Mouse (Mus musculus): ENCODE results near the gene Ccdc33. TPM values are rescaled to one million over a fixed set of nuclear protein-coding genes. Genes with fewer than 3 reads are reported as not detected.
A peak's percentile ranks its signal among the peaks of the same experiment; 100 is the strongest.

Gene Ccdc33
- total and polyA plus RNA-seq, 3 experiments, result 0.21 to 1.0 TPM; not detected in 1

GRCm38 (mm10) chr9:58087277-58087998 is 31.2 kb downstream of the Ccdc33 start (continued):
- TF ChIP-seq GABPA (IDR thresholded peaks at IDR 0.05; ENCODE audit: insufficient replicate concordance, low read depth, low read length) (no peak), ZC3H11A (IDR thresholded peaks at IDR 0.05; ENCODE audit: low read depth, low read length) (no peak), POLR2A (IDR thresholded peaks at IDR 0.05; ENCODE audit: low read depth, low read length) (no peak), TCF12 (IDR thresholded peaks at IDR 0.05; ENCODE audit: low read depth, low read length) (no peak), RAD21 (IDR thresholded peaks at IDR 0.05; ENCODE audit: low read depth, low read length) (peak; percentile 6; the same call in 1 of the 2 replicates)

DNA sequence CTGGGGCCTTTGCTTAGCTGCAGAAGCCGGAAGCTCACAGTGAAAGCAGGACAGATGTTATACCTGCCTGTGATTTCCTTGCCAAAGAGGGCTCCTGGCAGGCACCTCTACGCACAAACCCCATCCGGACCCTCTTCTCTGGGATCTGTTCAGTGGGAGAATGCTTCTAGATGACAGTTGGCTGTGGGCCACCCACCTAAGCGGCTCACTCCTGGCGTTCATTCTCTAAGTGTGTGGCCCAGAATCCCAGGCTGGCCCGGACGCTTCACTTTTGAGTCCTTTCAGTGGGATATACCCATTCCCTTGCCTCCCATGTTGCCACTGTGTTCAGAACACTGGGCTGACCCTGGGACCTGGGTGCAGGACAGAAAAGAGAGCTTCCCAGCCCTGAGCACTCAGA is 31.8 kb downstream of the Ccdc33 start:
- peaks cover 15% of the 10 kb centered on the region for H3K27me3 ChIP-seq (replicated peaks)
- no peaks in the 10 kb centered on the region for H3K79me2 ChIP-seq (replicated peaks; ENCODE audit: control insufficient read depth, extremely low read depth, insufficient read depth, poor library complexity, severe bottlenecking)
- no peak overlapping the region for H3K9ac ChIP-seq (ENCODE audit: insufficient read depth, low read depth)
- no peaks in the 10 kb centered on the region for H3K9me3 ChIP-seq (replicated peaks; ENCODE audit: low read length)
- no peak overlapping the region for H3K4me2 ChIP-seq (ENCODE audit: insufficient read depth, low read depth, poor library complexity, severe bottlenecking)
- DNase-seq (ENCODE audit: extremely low read depth), result no peak
- dilution Hi-C loops (cut with MboI; ENCODE audit: extremely low pct_ligation_motif_present, extremely low pct_unique_long_range_greater_than_20kb, low sequenced_read_pairs), result no loop called here
- H3K27ac ChIP-seq (ENCODE audit: insufficient read depth, low read depth), result no peak overlapping the region
- H3K4me1 ChIP-seq (ENCODE audit: control insufficient read depth in 1 of 2, insufficient read depth in 2 of 2), result peaks cover 0 to 20% of the 10 kb centered on the region in 2 experiments; a peak in 2 of 4 replicates
- in situ Hi-C loops (cut with MboI; ENCODE audit: low pct_ligation_motif_present, low pct_unique_long_range_greater_than_20kb, low sequenced_read_pairs), result no loop called here
- H3K36me3 ChIP-seq (replicated peaks in 1 of 2; ENCODE audit: control insufficient read depth in 1 of 2, insufficient read depth in 1 of 2, low read length in 1 of 2), result no peaks in the 10 kb centered on the region
- no peak overlapping the region for H3K4me3 ChIP-seq (replicated peaks in 1 of 3; ENCODE audit: low read depth in 2 of 3, low read length in 2 of 3, poor library complexity in 1 of 3)
- TF ChIP-seq JUN (IDR thresholded peaks at IDR 0.05; ENCODE audit: insufficient read depth, low read depth, low read length), result no peak
- no peak for TF ChIP-seq MEF2A (IDR thresholded peaks at IDR 0.05; ENCODE audit: borderline replicate concordance, low read depth, low read length)
- TF ChIP-seq USF1 (IDR thresholded peaks at IDR 0.05; ENCODE audit: low read depth, low read length), result no peak
- TF ChIP-seq POLR2AphosphoS2 (IDR thresholded peaks at IDR 0.05; ENCODE audit: low read depth, low read length), result no peak
- TF ChIP-seq E2F4 (IDR thresholded peaks at IDR 0.05; ENCODE audit: insufficient replicate concordance, low read depth, low read length), result no peak
- no peak for TF ChIP-seq UBTF (IDR thresholded peaks at IDR 0.05; ENCODE audit: low read depth, low read length)
- TF ChIP-seq TBP (conservative IDR thresholded peaks at IDR 0.05; ENCODE audit: low read depth, low read length), result no peak
- TF ChIP-seq CHD2 (IDR thresholded peaks at IDR 0.05; ENCODE audit: low read length), result no peak
- no peak for TF ChIP-seq POLR2A (IDR thresholded peaks at IDR 0.05; ENCODE audit: low read depth, low read length)
- TF ChIP-seq MAX (IDR thresholded peaks at IDR 0.05; ENCODE audit: low read length), result no peak
- TF ChIP-seq ELF1 (IDR thresholded peaks at IDR 0.05; ENCODE audit: low read depth, low read length), result no peak
- no peak for TF ChIP-seq PAX5 (IDR thresholded peaks at IDR 0.05; ENCODE audit: low read length)

DNA sequence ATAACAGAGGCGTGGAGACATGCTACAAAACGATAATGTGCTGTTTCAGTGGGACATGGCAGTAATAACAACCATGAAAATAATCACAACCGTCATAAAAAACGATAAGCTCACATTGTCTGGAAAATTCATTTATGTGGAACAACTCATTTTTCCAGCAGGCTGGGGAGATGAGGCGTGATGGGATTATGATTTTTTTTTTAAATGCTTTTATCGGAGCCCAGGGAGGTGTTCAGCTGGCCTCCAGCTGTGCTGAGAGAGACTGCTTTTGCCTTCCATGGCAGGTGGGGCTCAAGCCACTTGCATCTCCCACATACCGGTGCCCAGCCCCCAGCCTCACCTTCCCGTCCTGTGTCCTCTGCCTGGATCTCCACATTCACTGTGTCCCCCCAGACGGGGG is 32.4 kb downstream of the Ccdc33 start:
- Histone ChIP-seq H3K36me3 (replicated peaks in 1 of 2; ENCODE audit: control insufficient read depth in 1 of 2, insufficient read depth in 1 of 2, low read length in 1 of 2) (no peaks in the 10 kb centered on the region), H3K4me1 (ENCODE audit: control insufficient read depth in 1 of 2, insufficient read depth in 2 of 2) (peaks cover 0 to 14% of the 10 kb centered on the region in 2 experiments; a peak in 2 of 4 replicates), H3K4me2 (ENCODE audit: insufficient read depth, low read depth, poor library complexity, severe bottlenecking) (no peak overlapping the region), H3K4me3 (replicated peaks in 1 of 3; ENCODE audit: low read depth in 2 of 3, low read length in 2 of 3, poor library complexity in 1 of 3) (no peak overlapping the region), H3K27ac (ENCODE audit: insufficient read depth, low read depth) (no peak overlapping the region), H3K9ac (ENCODE audit: insufficient read depth, low read depth) (no peak overlapping the region), H3K79me2 (replicated peaks; ENCODE audit: control insufficient read depth, extremely low read depth, insufficient read depth, poor library complexity, severe bottlenecking) (no peaks in the 10 kb centered on the region), H3K27me3 (replicated peaks) (peaks cover 15% of the 10 kb centered on the region), H3K9me3 (replicated peaks; ENCODE audit: low read length) (no peaks in the 10 kb centered on the region)
- TF ChIP-seq MEF2A (IDR thresholded peaks at IDR 0.05; ENCODE audit: borderline replicate concordance, low read depth, low read length), result no peak
- no peak for TF ChIP-seq ELF1 (IDR thresholded peaks at IDR 0.05; ENCODE audit: low read depth, low read length)
- TF ChIP-seq USF2 (conservative IDR thresholded peaks at IDR 0.05; ENCODE audit: low read depth, low read length), result no peak
- no peak for TF ChIP-seq ZMIZ1 (IDR thresholded peaks at IDR 0.05; ENCODE audit: low read depth, low read length)
- no peak for TF ChIP-seq E2F4 (IDR thresholded peaks at IDR 0.05; ENCODE audit: insufficient replicate concordance, low read depth, low read length)
- TF ChIP-seq USF1 (IDR thresholded peaks at IDR 0.05; ENCODE audit: low read depth, low read length), result no peak
- no peak for TF ChIP-seq ZC3H11A (IDR thresholded peaks at IDR 0.05; ENCODE audit: low read depth, low read length)
- no peak for TF ChIP-seq ZNF384 (IDR thresholded peaks at IDR 0.05; ENCODE audit: low read depth, low read length)
- no peak for TF ChIP-seq POLR2AphosphoS2 (IDR thresholded peaks at IDR 0.05; ENCODE audit: low read depth, low read length)
- TF ChIP-seq MYC (IDR thresholded peaks at IDR 0.05; ENCODE audit: low read depth, low read length), result no peak
- TF ChIP-seq MXI1 (IDR thresholded peaks at IDR 0.05; ENCODE audit: low read depth, low read length), result no peak
- no peak for TF ChIP-seq KAT2A (IDR thresholded peaks at IDR 0.05; ENCODE audit: insufficient replicate concordance, low read length)
- no peak for TF ChIP-seq SMC3 (IDR thresholded peaks at IDR 0.05; ENCODE audit: low read depth, low read length)
- no peak for TF ChIP-seq NELFE (IDR thresholded peaks at IDR 0.05; ENCODE audit: low read depth, low read length)
- no peak for TF ChIP-seq BHLHE40 (IDR thresholded peaks at IDR 0.05; ENCODE audit: low read depth, low read length)
- TF ChIP-seq NRF1 (IDR thresholded peaks at IDR 0.05; ENCODE audit: low read depth, low read length), result no peak
- no peak for TF ChIP-seq UBTF (IDR thresholded peaks at IDR 0.05; ENCODE audit: low read depth, low read length)
- in situ Hi-C loops (cut with MboI; ENCODE audit: low pct_ligation_motif_present, low pct_unique_long_range_greater_than_20kb, low sequenced_read_pairs), result no loop called here
- dilution Hi-C loops (cut with MboI; ENCODE audit: extremely low pct_ligation_motif_present, extremely low pct_unique_long_range_greater_than_20kb, low sequenced_read_pairs), result no loop called here
- no peak for DNase-seq (ENCODE audit: extremely low read depth)

Data from CH12.LX (cell line).